Mouse (Mus musculus): ENCODE measurements around the gene Gm42906.

- TF ChIP-seq CTCF (IDR thresholded peaks at IDR 0.05; ENCODE audit: low read depth) (no peak), EP300 (IDR thresholded peaks at IDR 0.05; ENCODE audit: low read depth) (no peak)
Observed at GRCm38 (mm10) chr5:151173774-151174173, 254.2 kb downstream of the Gm42906 start.

Measured in liver, postnatal 0 days (tissue).